Mouse (Mus musculus): ENCODE data around the gene Ccdc34.

The Ccdc34 gene

DNA sequence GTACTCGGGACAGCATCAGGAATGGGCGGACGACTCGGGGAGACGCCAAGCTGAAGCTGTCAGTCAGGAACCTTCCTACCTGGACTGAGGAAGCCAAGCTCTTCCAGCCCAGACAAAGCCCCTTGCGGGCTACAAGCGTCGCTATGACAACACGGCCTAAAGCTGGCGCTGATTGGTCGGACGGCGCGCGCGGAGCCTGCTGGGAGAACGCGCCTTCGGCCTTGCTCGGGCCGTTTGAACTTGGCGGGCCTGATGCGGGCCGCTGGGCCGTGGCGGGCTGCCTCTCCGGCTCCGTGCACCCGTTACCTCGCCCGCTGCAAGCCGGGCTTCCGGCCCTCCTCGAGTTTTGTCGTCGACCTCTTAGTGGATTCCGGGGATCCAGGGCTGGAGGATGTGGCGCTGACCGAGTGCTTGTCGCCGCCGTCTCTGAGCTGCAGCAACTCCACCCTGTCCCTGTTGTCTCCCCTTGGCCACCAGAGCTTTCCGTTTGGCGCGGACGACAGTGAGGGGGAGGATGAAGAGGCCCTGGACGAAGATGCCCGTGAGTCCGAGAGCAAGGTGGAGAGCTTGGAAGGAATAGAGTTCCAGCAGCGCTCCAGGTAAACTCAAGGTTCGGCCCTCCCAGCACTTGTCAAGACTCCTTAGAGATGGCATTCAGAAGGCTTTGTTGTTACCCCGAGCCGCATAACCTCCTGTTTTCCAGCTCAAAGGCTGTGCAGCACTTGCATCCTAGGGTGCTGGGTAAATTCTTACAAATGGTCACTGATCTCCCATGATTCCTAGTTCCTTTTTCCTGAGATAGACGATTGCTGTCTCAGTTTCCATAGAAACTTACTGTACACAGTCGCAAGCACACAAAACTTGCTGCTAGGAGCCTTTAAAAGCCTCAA is at the start of gene Ccdc34:
Gene Ccdc34 (plus strand): TSS at position 202 of the 890 bp plus-strand sequence.
- under 1% methylated on average over 55 of the region's 55 CpGs for WGBS

DNA sequence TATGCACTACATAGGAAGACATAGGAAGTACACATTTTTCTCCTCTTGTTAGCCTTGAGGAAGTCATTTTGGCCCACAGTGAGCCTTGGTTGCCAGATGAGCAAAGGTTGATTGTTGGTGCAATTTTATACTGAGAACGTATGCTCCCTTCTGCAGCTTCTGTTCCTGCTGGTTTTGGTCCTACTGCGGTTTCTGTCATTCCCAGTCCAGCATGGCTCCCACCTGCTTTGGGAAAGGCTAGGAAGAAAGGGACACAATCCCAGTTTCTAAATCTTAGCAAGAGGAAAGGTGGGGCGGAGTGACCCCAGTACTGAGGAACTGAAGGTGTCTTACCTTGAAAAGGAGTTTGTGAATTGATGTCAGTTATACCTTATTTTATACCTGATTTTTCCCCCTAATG is 48.2 kb upstream of the Ccdc34 start:
- 94% methylated on average over 3 of the region's 3 CpGs for WGBS

DNA sequence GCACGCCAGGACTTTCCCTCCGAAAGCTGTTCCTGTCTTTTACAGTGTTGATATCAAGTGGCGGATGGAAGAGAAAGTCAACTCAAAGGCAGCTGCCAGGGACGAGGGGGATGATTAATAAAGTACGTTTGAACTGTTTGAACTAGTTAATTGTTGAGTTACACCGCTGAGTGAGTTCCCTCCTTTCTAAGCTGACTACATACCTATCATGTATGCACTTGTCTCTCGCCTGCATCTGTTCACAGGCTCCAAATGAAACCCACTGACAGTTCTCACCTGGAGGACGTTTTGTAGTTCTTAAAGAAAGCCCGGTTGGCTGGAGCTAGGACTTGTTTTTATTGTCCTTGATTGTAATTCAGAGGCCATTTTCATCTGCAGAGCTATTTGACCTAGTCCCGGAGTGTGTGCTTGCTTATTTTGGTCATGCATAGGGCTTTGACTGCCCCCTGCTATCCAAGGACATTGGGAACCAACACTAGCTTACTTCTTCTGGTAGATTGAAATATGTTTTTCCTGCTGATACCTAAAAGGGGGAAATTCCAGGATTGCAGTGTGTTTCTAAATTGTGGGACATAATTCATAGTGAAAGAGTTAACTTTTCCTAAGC is 47.6 kb upstream of the Ccdc34 start:
- WGBS = 81% methylated on average over 10 of the region's 10 CpGs

DNA sequence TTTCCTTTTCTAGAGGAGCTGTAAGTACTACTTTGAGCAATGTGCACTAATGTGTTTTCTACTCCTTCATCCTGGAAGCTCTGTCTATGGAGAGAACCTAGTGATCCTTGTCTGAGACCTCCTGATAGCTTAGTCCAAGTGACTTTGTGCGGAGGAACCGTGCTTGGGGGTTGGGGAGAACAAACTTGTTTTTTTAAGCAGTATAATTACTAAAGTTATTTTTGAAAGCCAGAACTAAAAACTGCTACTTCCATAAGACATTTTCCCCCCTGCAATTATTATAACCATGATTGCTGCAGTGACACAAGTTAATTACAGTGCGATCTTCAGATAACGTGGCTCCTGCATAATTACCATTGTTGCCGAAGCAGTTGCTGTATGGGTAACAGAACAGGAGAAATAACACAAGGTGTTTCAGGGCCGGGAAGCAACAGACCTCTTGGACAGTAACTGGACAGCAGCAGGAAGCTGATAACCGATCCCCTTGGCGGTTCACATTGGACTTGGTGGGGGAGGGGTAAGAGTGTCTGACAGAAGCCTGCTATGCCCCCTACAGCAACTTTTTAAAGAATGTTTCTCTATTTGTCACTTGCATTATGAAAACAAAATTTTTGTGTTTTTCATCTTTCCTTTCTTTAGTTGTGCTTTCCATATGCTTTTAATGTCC is 46.7 kb upstream of the Ccdc34 start:
- WGBS = 72% methylated on average over 8 of the region's 8 CpGs

DNA sequence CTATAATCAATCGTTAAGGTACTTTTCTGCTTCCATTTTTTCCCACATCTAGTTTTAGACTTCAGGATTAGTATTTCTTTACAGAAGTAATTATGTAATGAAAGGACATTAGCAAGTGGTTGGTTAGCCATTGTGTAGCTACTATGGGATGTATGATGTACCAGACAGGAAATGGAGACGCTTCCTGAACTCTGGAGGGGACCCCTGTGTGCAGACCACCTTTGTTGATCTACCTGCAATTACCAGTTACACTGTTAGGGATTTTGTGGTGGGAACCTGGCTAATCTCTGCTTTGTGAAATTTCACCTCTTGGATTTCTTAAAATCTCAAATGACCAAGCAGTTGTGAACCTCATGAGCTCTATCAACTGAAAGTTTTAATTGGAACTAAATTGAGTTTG is 45.3 kb upstream of the Ccdc34 start:
- 89% methylated on average over 2 of the region's 2 CpGs for WGBS

DNA sequence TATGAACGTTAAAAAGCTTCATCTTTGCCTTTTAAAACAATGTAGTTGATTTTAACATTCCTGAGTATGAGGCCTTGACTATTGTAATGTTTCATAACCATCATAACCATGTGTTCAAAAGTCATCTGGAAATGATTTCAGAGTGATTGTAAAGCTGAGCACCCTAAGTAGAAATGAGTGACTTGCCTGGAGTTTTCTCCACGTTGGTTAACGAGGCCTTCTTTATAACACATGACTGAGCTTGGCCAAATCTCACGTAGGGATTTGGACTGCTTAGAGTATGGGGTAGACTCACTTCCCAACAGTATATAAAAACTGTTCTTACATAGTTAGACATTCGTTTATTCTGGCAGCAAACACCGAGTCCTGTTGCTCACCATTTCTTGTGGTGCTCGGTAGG is 44.7 kb upstream of the Ccdc34 start:
- WGBS = 64% methylated on average over 7 of the region's 7 CpGs

DNA sequence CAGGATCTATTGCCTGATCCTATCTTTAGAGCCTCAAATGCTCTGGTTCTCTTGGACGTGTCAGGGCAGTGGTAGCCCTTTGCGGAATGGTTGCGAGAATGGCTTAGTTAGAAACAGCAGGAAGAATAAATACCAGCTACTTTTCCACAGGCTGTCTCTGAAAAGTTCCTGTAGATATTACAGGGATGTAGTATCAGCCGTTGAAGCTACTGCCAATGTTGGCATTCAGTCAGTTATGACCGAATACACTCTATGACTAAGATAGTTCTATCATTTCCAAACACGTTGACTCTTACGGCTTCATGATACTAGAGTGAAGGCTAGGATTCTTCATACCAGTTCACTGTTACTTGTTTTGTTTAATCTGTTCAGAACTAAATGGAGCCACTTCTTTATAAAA is 42.8 kb upstream of the Ccdc34 start:
- 97% methylated on average over 7 of the region's 7 CpGs for WGBS

DNA sequence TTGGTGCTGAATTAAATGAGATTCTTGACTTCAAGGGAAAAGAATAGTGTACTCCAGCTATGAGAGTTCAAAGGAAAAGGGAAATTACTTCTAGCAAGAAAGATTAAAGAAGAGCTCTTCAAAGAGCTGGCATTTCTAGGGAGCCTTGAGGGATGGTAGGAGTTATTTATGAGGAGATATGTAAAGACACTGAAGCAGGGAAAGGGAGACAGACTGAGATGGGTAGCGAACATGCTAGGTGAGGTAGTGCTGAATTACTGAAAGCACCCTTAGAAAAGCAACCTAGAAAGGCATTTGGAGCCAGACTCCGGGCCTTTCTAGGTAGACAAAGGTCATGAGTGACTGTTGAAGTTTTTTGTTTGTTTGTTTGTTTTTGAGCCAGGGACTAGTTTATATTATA is 41.4 kb upstream of the Ccdc34 start:
- 91% methylated on average over 2 of the region's 2 CpGs for WGBS

DNA sequence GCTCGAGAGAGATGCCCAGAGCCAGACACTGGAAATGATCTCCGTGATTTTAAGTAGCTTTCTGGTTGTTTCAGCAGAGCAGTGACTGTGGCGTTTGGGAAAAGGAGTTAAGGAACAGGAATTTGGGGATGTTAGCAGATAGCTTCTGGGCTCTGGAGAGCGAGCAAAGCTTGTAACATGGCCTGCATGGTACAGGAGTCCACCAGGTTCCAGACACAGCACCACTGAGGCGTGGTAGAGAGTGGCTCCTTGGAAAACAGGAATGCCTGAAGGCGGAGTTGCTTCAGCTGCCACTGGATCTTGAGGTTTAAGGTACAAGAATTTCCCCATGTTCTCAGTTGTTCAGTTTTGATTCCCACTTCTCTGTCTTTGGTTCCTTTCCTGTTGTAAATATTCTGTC is 40.3 kb upstream of the Ccdc34 start:
- WGBS = 90% methylated on average over 6 of the region's 6 CpGs

DNA sequence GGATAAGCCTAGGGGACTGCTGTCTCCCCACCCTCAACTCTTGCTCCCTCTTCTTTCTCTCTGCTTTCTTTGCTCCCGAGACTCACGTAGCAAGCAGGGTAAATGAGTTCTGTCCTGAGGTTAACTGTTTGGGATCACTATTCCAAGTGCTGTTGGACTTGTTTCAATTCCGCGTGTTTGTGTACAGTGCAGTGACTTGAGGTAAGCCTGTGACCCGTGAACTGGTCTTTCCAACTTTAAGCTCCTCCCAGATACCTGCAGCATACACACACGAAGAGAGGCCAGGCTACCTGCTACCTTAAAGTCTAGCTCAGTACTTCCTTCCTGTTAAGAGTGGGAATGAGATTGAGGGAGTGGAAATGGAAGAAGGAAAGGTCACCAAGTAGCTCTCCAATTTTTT is 34.2 kb upstream of the Ccdc34 start:
- WGBS = 97% methylated on average over 6 of the region's 6 CpGs

DNA sequence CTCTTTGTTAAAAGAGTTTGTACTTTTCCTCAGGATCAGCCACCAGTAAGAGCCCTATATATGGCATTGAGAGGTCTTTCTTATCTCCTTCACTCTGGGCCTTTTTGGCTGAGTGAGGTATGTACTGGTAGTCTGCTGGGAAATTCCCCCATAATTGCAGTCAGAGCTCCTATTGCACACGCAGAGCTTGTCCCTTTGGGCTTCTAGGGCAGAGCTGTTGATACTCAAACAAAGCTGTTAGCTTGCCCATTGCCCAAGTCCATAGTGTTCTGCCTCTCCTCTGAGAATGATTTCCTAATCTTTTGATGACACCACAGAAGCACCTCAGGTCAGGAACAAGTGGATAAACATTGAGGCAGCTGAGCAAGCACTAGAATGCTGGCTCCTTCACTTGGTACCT is 32.7 kb upstream of the Ccdc34 start:
- 89% methylated on average over 1 of the region's 1 CpGs for WGBS

DNA sequence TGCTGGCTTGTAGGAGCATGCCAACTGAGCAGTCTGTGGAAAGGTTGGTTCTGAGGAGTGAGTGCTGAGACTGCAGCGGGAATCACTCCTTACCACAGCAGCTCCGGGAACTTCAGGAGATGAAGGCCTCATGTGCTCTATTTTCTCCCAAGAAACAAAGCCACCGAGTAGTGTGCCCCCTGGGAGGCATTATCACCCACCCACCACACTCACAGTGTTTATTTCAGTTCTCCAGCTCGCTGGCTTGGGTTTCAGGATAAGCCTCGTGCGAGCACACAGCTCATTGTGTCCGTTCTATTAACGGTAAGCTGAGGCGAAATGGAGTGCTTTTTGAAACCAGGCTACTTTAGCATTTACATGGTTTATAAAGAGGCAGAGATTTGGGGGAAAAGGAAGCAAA is 32.1 kb upstream of the Ccdc34 start:
- 54% methylated on average over 9 of the region's 9 CpGs for WGBS

DNA sequence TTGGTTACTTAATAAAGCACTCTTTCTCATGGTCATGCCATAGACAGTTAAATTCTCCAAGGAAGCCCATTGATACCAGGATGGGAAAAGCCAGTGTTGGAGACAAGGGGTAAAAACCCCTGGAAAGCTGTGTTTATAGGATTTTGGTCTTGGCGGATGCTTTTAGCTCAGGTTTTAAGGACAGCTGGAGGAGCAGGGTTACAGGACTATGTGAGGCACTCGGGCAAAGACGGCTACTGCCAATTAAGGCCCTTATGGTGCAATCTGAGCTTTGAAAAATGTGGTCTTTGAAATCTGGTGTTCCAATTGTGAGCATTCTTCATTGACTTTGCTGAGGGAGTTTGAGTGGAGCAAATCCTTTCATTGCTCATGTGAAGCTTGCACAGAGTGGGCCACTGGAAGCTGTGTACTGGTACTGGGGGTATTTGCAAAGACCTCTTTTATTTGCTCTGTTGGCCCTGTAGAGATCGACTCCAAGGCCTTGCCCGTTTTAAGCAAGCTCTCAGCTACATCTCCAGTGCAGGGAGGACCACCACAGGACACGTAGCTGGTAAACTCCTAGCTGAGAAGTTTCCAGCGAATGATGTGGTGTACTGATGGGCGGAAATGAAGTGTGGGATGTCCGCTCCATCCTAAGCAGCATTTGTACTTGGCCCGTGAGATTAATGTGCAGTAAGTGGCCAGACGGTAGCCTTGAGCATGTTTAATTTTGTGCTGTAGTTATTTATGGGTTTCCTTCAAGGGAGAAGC is 31.4 kb upstream of the Ccdc34 start:
- 74% methylated on average over 11 of the region's 11 CpGs for WGBS

DNA sequence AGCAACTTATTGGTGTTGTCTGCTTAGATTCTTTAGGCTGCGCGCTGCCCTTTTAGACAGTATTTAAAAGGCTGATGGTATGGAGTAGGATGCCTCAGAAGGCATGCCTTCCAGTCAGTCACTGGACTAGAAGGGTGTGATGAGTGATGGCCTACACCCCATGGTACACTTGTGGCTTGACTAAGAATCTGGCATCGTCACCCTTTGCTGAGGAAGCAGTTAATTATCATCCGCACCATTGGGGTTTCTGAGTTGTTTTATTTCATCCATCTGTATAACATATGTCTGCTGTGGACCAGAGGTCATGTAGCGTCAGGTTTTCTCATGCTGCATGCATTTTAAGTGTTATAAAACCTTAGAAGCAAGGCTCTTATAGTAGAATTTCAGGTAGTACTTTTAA is 29.7 kb upstream of the Ccdc34 start:
- 96% methylated on average over 5 of the region's 5 CpGs for WGBS

DNA sequence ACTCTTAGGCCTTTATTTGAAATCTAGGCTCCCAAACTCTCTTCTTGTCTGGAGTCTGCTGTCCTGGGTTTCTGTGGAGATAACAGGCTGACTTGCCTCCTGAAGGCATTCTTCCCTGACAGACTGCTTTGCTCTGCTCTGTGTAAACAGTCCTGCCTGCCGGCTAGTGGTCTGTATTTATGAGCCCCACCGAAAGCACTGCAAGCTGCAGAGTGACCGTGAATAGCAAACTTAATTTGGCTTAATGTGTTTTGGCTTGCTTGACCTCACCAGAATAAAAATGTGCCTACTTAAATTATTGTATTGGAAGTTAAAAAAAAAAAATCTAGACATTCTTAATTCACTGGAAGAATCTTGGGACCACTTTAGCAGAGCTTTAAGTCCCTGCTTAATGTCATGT is 28.4 kb upstream of the Ccdc34 start:
- WGBS = 67% methylated on average over 3 of the region's 3 CpGs

DNA sequence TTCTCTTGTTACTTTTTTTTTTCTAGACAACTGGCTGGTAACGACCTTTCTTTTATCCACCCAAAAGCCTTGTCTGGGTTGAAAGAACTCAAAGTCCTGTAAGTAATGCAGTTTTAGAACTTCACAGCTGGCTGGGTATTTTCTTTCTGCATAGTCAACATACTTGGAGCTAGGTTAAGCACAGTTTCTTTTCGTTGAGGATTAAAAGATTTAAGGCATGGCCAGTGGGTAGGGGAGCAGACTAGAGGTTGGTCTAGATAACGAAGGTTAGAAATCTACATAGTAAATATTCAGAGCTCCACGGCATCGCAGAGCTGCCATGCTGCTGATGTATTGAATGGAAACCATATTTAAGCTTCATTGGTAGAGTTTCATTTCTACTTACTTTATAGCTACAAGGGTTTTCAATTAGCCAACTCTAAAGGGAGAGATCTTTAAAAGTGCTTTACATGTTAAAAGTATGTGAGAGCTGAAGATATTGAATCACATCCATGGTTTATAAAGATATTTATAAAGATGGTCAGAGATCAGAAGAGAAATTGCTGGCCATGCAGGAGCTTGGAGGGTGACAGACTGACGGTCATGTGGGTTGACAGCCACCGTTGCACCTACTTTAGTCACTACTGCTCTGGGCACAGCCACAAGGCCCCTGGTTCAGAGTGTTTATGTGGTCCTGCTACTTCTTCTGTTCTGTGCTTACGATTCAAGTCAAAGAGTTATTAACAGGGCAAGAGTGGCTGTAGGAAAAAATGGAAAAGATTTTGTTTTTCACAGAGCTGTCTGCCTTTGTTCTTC is 27.7 kb upstream of the Ccdc34 start:
- WGBS = 82% methylated on average over 8 of the region's 8 CpGs

DNA sequence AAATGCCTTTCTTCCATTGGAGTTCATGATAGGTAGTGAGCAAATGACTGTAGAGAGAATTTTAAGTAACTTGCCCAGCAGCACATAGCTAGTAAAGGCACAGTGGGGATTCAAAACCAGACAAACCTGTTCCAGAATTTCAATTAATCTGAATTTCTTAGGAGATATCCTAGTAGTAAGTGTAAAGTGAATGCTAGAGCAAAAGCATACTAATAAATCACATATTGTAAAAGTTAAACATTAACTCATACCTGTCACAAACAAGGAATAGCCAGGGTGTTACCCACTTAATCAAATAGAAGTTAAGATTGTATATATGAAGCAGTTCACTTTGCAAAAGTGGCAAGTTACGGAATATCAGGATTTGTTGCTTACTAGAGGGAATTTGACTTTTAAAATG is 25.9 kb upstream of the Ccdc34 start:
- WGBS = 94% methylated on average over 1 of the region's 1 CpGs

DNA sequence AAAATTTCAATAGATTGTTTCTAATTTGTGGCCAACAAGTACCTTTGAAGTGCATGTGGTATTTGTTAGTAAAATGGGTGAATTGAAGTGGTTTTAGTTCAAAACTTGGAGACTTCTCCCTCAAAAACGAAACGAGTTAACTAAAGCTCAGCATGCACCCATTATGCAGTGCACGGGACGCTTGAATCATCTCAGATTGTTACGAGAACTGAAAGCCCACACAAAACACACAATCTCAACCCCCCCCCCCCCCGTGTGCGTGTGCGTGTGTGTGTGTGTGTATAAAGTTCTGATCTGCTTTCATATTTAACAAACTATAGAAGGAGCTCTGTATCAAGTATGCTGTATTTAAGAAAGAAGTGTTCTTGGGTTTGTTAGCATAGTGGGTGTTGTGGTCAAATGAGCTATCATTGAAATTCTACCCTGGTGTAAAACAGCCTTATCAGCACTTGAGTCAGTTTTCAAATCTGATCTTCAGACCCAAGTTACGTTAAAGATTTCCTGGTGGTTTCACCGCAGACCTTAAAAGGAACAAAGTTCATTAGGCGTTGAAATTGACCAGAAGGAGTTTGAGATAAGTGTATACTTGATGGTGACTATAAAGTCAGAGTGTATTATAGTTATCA is 25.1 kb upstream of the Ccdc34 start:
- 76% methylated on average over 11 of the region's 11 CpGs for WGBS

DNA sequence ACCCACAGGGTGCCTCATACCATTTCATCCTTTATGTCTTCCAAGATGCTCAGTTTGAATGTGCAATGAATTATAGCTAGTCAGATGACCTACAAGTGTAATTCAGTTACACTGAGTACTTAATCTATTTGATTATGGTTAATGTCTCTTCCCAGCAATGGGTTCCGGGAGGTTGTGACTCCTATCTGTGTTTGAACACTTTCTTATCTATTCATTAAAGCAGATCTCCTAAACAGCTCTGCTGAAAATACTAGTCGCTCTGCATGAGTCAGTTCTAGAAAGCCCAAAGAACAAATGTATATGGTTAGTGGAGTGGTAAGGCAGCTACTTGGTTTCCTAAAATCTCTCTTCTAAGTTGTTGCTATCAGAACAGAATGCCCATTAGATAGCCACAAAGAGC is 22.6 kb upstream of the Ccdc34 start:
- WGBS = 91% methylated on average over 2 of the region's 2 CpGs

DNA sequence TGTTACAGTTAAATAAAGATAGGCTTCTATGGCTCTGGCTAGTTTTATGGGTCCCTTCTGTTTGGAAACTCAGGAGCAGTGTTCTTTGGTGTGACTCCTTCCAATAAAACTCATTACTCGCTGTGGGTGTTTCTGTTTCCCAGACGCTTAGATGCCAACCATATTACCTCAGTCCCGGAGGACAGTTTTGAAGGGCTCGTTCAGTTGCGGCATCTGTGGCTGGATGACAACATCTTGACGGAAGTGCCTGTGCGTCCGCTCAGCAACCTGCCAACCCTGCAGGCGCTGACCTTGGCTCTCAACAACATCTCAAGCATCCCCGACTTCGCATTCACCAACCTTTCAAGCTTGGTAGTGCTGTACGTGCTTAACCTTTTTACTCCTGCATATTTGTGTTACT is 21.2 kb upstream of the Ccdc34 start:
- WGBS = 86% methylated on average over 12 of the region's 12 CpGs

DNA sequence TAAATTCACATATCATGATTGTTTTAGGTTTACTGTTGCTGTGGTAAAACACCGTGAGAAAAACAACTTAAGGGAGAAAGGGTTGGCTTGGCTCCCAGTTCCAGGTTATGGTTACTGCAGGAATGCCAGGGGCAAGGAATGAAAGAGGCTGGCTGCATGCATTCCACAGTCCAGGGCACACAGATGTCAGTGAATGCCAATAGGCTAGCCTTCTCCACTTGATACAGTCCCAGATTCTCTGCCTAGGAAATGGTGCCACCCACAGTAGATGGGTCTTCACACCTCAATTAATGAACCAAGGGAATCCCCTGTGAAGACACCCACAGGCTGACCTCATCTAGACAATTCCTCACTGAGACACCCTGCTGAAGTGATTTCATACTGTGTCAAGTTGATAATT is 12.9 kb upstream of the Ccdc34 start:
- 55% methylated on average over 1 of the region's 1 CpGs for WGBS
